Mouse (Mus musculus): Measurements from ENCODE around the gene 1700028P14Rik. TPM values are rescaled to one million over a fixed set of nuclear protein-coding genes. Genes with fewer than 3 reads are reported as not detected.

Gene 1700028P14Rik
- total RNA-seq, 2 experiments from 2014 or later: not detected

- no peak for DNase-seq (ENCODE audit: low spot score in 2 of 2)
Measured at GRCm38 (mm10) chr19:23609724-23610123, 42.9 kb downstream of the 1700028P14Rik start.

GRCm38 (mm10) chr19:23607951-23608350, 44.7 kb downstream of the 1700028P14Rik start:
- no peak for DNase-seq (ENCODE audit: low spot score in 2 of 2)

GRCm38 (mm10) chr19:23594950-23595349, 57.7 kb downstream of the 1700028P14Rik start:
- DNase-seq (ENCODE audit: low spot score in 2 of 2): no peak

- no peak for DNase-seq (ENCODE audit: low spot score in 2 of 2)
Measured at GRCm38 (mm10) chr19:23578606-23579355, 73.8 kb downstream of the 1700028P14Rik start.

GRCm38 (mm10) chr19:23576685-23577084, 75.9 kb downstream of the 1700028P14Rik start:
- no peak for DNase-seq (ENCODE audit: low spot score in 2 of 2)

- DNase-seq (ENCODE audit: low spot score in 2 of 2): no peak
Measured at GRCm38 (mm10) chr19:23563693-23564092, 88.9 kb downstream of the 1700028P14Rik start.

- DNase-seq (ENCODE audit: low spot score in 2 of 2): no peak
Measured at GRCm38 (mm10) chr19:23562588-23562987, 90.0 kb downstream of the 1700028P14Rik start.

GRCm38 (mm10) chr19:23562061-23562460, 90.6 kb downstream of the 1700028P14Rik start:
- peak in 1 of 2 experiments; percentile 8 for DNase-seq (ENCODE audit: low spot score in 2 of 2)

GRCm38 (mm10) chr19:23553450-23553849, 99.2 kb downstream of the 1700028P14Rik start:
- no peak for DNase-seq (ENCODE audit: low spot score in 2 of 2)

GRCm38 (mm10) chr19:23545604-23546003, 107.0 kb downstream of the 1700028P14Rik start:
- no peak for DNase-seq (ENCODE audit: low spot score in 2 of 2)

- DNase-seq (ENCODE audit: low spot score in 2 of 2): no peak
Measured at GRCm38 (mm10) chr19:23543244-23544004, 109.2 kb downstream of the 1700028P14Rik start.

- no peak for DNase-seq (ENCODE audit: low spot score in 2 of 2)
Measured at GRCm38 (mm10) chr19:23542759-23543158, 109.9 kb downstream of the 1700028P14Rik start.

- DNase-seq (ENCODE audit: low spot score in 2 of 2): no peak
Measured at GRCm38 (mm10) chr19:23535700-23536099, 116.9 kb downstream of the 1700028P14Rik start.

GRCm38 (mm10) chr19:23531899-23532298, 120.7 kb downstream of the 1700028P14Rik start:
- DNase-seq (ENCODE audit: low spot score in 2 of 2): no peak

- DNase-seq (ENCODE audit: low spot score in 2 of 2): peak; percentile 54 to 69
Measured at GRCm38 (mm10) chr19:23523711-23524110, 128.9 kb downstream of the 1700028P14Rik start.

GRCm38 (mm10) chr19:23521831-23522230, 130.8 kb downstream of the 1700028P14Rik start:
- no peak for DNase-seq (ENCODE audit: low spot score in 2 of 2)

- no peak for DNase-seq (ENCODE audit: low spot score in 2 of 2)
Measured at GRCm38 (mm10) chr19:23521071-23521470, 131.5 kb downstream of the 1700028P14Rik start.

GRCm38 (mm10) chr19:23520629-23521028, 132.0 kb downstream of the 1700028P14Rik start:
- no peak for DNase-seq (ENCODE audit: low spot score in 2 of 2)

- no peak for DNase-seq (ENCODE audit: low spot score in 2 of 2)
Measured at GRCm38 (mm10) chr19:23518477-23518876, 134.1 kb downstream of the 1700028P14Rik start.

GRCm38 (mm10) chr19:23511303-23511702, 141.3 kb downstream of the 1700028P14Rik start:
- no peak for DNase-seq (ENCODE audit: low spot score in 2 of 2)
